Mouse (Mus musculus) cerebellum, adult 11 months (tissue): ENCODE results near the gene Tagln2.

Experiments used
- DNase-seq: peaks from one replicate; pipeline ENCODE4 v3.0.0; 2022

Tagln2 gene

DNA sequence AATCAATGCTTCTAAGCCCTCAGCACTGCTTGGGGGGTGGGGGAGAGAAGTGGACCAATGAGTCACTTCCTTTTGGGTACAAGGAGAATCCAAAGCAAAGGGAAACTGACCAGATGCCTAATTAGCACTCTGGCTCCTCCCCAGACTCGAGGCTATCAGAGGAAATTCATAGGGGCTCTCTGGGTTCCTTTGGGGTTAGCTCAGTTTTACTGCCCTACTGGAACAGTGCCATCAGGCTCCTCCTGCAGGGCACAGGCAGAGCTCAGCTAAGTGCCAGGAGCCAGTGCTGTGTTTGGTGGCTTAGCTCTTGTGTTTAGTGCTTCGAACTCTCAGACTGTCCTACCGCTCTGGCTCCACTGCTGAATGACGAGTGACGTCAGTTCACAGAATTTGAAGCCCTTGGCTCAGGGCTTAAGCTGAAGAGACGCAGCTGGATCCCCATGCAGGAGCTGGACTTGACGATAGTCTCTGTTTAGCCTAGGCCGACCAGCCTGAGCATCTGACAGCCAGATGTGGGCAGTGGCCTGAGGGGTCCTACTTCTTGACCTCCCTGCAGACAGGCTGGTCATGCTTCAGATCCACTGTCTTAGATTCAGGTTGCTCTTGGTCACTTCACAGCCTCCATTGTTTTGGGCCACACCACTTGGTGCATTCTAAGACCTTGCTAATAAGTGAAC lies 30.8 kb downstream of the Tagln2 start:
- DNase-seq: no peak

DNA sequence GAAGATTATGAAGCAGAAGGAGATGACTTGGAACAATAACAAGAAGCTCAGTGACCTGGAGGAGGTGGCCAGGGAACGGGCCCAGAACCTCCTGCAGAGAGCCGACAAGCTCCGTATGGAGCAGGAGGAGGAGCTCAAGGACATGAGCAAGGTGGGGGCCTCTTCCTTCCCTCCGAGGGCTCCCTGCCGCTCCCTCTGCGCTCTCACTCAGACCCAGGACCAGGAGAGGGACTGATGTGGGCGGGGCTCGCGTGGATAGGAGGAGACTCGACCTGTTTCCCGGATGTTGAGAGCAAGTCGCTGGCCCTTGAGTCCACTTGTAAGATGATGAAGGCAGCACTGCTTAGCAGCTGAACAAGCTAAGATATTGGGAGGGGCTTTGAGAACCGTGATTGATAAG lies 32.7 kb downstream of the Tagln2 start:
- peak; percentile 67 for DNase-seq

DNA sequence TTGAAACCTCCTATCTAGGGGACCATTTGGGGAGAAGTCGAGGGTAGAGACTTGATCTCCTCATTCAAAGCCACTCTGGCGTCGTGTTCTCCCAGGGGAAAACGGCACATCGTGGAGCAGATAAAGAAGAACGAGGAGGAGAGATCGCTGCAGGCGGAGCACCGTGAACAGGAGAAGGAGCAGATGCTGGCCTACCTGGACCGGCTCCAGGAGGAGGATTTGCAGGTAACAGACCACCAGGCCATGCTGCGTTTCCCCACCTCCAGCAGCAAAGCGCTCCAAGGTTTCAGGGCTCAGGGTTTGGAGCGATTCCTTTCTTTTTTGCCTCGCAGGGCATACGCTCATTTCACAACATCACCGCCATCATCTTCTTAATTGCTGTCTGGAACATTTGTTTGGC lies 35.3 kb downstream of the Tagln2 start:
- DNase-seq: no peak

- no peak for DNase-seq
Observed at GRCm38 (mm10) chr1:172539827-172540226, 40.0 kb downstream of the Tagln2 start.

DNA sequence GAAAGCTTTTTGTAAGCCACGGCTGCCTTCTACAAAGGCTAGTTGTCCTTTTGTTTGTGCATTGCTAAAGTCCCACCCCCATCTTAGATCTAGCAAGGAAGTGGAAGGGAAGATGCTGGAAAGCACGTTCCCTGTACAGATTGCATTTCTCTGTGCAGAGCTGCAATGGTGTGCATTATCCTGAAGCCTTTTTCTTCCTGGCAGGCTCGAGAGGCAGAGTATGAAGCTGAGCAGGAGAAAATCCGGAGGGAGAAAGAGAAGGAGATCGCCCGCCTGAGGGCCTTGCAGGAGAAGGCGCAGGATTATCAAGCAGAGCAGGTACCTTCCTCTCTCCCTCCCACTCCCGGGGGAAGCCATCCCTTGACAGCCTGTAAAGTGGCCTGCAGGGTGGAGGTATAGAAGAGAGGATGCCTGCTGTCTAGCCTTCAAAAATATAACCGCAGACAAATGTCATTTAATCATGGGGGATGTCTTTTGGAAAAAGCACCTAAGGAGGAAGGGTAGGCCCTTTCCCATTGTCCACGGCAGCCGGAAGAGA lies 40.5 kb downstream of the Tagln2 start:
- no peak for DNase-seq

DNA sequence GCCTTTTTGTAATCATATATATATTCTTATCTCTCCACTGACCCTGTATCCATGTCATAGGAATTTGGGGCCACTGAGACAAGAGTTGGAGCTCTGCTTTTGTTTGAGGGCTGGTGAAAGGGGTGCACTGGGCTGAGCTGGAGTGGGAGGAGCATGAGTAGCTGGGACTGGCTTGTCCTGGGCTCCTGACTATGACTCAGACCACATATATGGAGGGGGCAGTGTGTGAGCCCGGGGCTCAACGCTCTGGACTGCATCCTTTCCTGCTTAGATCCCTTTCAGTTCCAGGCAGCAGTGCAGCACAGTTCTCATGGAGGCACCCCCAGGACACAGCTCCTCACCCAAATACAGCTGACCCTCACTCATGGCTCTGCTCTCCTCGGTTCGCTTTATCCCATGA lies 46.2 kb downstream of the Tagln2 start:
- no peak for DNase-seq

GRCm38 (mm10) chr1:172548501-172548900 lies 48.7 kb downstream of the Tagln2 start:
- DNase-seq: no peak

DNA sequence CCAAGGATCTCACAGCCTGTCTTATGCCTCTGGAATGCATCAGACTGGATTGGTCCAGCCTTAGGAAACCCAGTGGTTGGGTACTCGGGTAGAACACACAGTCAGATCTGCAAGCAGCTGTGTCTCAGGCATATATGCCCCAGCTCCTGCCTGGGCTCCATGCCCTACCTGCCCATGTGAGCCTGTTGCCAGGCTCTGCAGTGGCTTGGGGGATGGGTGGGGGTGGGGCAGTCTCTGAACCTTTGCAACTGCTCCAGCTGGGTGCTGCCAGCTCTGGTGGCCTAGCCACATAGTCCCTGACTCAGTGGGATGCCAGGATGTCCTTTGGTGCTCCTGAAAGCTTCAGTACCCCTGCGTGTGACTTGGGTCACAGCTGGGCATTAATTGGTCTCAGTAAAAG lies 49.5 kb downstream of the Tagln2 start:
- no peak for DNase-seq

GRCm38 (mm10) chr1:172549717-172550116 lies 49.9 kb downstream of the Tagln2 start:
- DNase-seq: no peak

- no peak for DNase-seq
Observed at GRCm38 (mm10) chr1:172550551-172550951, 50.7 kb downstream of the Tagln2 start.

- DNase-seq: no peak
Observed at GRCm38 (mm10) chr1:172551009-172551408, 51.2 kb downstream of the Tagln2 start.

GRCm38 (mm10) chr1:172552623-172553022 lies 52.8 kb downstream of the Tagln2 start:
- DNase-seq: no peak

DNA sequence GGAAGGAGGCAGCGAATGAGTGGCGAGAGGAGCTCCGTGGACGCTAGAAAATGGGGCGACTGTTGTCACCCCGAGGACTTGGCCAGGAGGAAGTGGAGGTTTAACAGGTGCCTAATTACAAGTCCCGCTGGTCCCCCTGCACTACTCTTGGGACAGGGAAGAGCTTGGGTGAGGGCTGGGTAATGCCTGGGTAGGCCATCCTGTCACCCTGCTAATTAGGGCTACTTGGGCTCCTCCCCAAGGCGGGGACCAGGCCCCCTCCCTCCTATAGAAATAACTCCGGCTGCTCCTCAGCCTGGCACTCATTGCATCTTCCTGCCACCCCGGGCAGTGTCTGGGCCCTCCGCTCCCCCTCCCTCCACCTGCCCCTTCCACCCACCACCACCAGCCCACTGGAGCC lies 55.8 kb downstream of the Tagln2 start, which contains the start of gene Vsig8:
Vsig8 (plus strand) TSS at position 301 of the 400 bp plus-strand sequence.
- DNase-seq: no peak
